Mouse (Mus musculus) stomach, postnatal 0 days (tissue): ENCODE measurements around the gene Nup210l. TPM values are rescaled to one million over a fixed set of nuclear protein-coding genes. Genes with fewer than 3 reads are reported as not detected.

Experiments
- ATAC-seq: fragments of 200-750 bp; cut with Nextera tagmentation; 2 replicates; pipeline ENCODE4 v1.8.0; 2017; ENCODE audit not compliant: low FRiP score, low TSS enrichment
- DNase-seq: peaks from one replicate; pipeline ENCODE4 v3.0.0-alpha.2; 2016; ENCODE audit warnings: low spot score
- H3K27ac ChIP-seq: fragments of 300-500 bp; sonication (generic); replicated peaks from 2 replicates; pipeline ENCODE4 v1.5.1; 2014; ENCODE audit warnings: mild to moderate bottlenecking, control low read depth
- H3K27me3 ChIP-seq: fragments of 300-500 bp; sonication (generic); 2 replicates; pipeline ENCODE4 v1.6.1; 2014; ENCODE audit warnings: low read length; ENCODE audit not compliant: control insufficient read depth, insufficient read depth
- H3K36me3 ChIP-seq: fragments of 300-500 bp; sonication (generic); 2 replicates; pipeline ENCODE4 v1.6.1; 2014; ENCODE audit warnings: low read length, mixed read lengths; ENCODE audit not compliant: control insufficient read depth, insufficient read depth
- H3K4me1 ChIP-seq: fragments of 300-500 bp; sonication (generic); replicated peaks from 2 replicates; pipeline ENCODE4 v1.6.1; 2014; ENCODE audit warnings: antibody characterized with exemption; ENCODE audit not compliant: control insufficient read depth, insufficient read depth
- H3K4me2 ChIP-seq: fragments of 300-500 bp; sonication (generic); replicated peaks from 2 replicates; pipeline ENCODE4 v1.6.1; 2014; ENCODE audit warnings: low read depth, mild to moderate bottlenecking, control low read depth, moderate library complexity
- H3K4me3 ChIP-seq: fragments of 300-500 bp; sonication (generic); 2 replicates; pipeline ENCODE4 v1.5.1; 2014; ENCODE audit warnings: low read depth, low read length, control low read depth
- H3K9ac ChIP-seq: fragments of 300-500 bp; sonication (generic); 2 replicates; pipeline ENCODE4 v1.6.1; 2014; ENCODE audit warnings: mild to moderate bottlenecking, low read length, control low read depth, mixed read lengths
- H3K9me3 ChIP-seq: fragments of 300-500 bp; sonication (generic); 2 replicates; pipeline ENCODE4 v1.6.1; 2016; ENCODE audit warnings: low read length; ENCODE audit not compliant: control insufficient read depth
- CTCF ChIP-seq: IDR thresholded peaks from 2 replicates; pipeline ENCODE4 v1.5.1; 2016; ENCODE audit warnings: antibody characterized with exemption, low read depth, mild to moderate bottlenecking, moderate library complexity
- EP300 ChIP-seq: optimal IDR thresholded peaks from 2 replicates; pipeline ENCODE3; 2016; ENCODE audit warnings: antibody characterized with exemption
- WGBS: fragments of 180-500 bp; shearing (Covaris S2); extraction: QIAGEN DNeasy Blood & Tissue Kit; methylation state at CpG from one replicate; pipeline ENCODE4 v1.1.7; 2014; 5-methylcytosine and 5-hydroxymethylcytosine counted together
- polyA plus RNA-seq: library from polyadenylated mRNA; unstranded; fragments of >200 nt; fragmentation: Nextera tagmentation; extraction: Ambion mirVana; gene quantifications from 2 replicates; pipeline ENCODE4 v1.2.1, GENCODE M21; 2015

The Nup210l gene
- polyA plus RNA-seq, 1 experiment from 2014 or later: 0.06 TPM

- ATAC-seq (peak; percentile 97), DNase-seq (peak; percentile 97)
- H3K4me2 ChIP-seq: peak within 1 kb of the TSS; percentile 77
- WGBS: 1% methylated on average over 40 of the region's 40 CpGs
- peak within 1 kb of the TSS; percentile 92 for H3K27ac ChIP-seq
- H3K4me1 ChIP-seq: 0 out of 2 replicates have a peak, but pooled peaks cover 4% of the 10 kb centered on the region
- no peak for TF ChIP-seq CTCF
- peak within 1 kb of the TSS; percentile 94 for H3K9ac ChIP-seq
- peaks cover 14% of the 10 kb centered on the region for H3K36me3 ChIP-seq
- no peaks in the 10 kb centered on the region for H3K27me3 ChIP-seq
- no peaks in the 10 kb centered on the region for H3K9me3 ChIP-seq
- peak within 1 kb of the TSS; percentile 83 for H3K4me3 ChIP-seq
These were observed 149.9 kb downstream of the Nup210l start, which contains the start of gene Crtc2 for GRCm38 (mm10) chr3:90253653-90254418. Gene Crtc2 (plus strand): TSS chr3:90254163.

- 1% methylated on average over 40 of the region's 41 CpGs for WGBS
- no peaks in the 10 kb centered on the region for H3K27me3 ChIP-seq
- H3K4me2 ChIP-seq: peak overlapping the region; percentile 77
- ATAC-seq (peak; percentile 65), DNase-seq (peak; percentile 68)
- H3K36me3 ChIP-seq: peaks cover 18% of the 10 kb centered on the region
- 0 out of 2 replicates have a peak, but pooled peaks cover 4% of the 10 kb centered on the region for H3K4me1 ChIP-seq
- peak overlapping the region; percentile 94 for H3K9ac ChIP-seq
- peak overlapping the region; percentile 83 for H3K4me3 ChIP-seq
- peak overlapping the region; percentile 92 for H3K27ac ChIP-seq
- no peaks in the 10 kb centered on the region for H3K9me3 ChIP-seq
- TF ChIP-seq CTCF (no peak; the same call in 1 of the 2 replicates), EP300 (no peak)
These were observed 150.7 kb downstream of the Nup210l start for GRCm38 (mm10) chr3:90254419-90255193.

GRCm38 (mm10) chr3:90255194-90255565, 151.2 kb downstream of the Nup210l start:
- no peak for TF ChIP-seq CTCF
- TF ChIP-seq EP300: no peak
- Histone ChIP-seq H3K4me2 (peak overlapping the region; percentile 77), H3K4me3 (peak overlapping the region; percentile 83), H3K27me3 (no peaks in the 10 kb centered on the region), H3K9me3 (no peaks in the 10 kb centered on the region), H3K9ac (peak overlapping the region; percentile 94), H3K36me3 (peaks cover 20% of the 10 kb centered on the region), H3K4me1 (0 out of 2 replicates have a peak, but pooled peaks cover 4% of the 10 kb centered on the region), H3K27ac (no peak overlapping the region)
- DNase-seq (no peak), ATAC-seq (no peak)
- 11% methylated on average over 2 of the region's 2 CpGs for WGBS

DNA sequence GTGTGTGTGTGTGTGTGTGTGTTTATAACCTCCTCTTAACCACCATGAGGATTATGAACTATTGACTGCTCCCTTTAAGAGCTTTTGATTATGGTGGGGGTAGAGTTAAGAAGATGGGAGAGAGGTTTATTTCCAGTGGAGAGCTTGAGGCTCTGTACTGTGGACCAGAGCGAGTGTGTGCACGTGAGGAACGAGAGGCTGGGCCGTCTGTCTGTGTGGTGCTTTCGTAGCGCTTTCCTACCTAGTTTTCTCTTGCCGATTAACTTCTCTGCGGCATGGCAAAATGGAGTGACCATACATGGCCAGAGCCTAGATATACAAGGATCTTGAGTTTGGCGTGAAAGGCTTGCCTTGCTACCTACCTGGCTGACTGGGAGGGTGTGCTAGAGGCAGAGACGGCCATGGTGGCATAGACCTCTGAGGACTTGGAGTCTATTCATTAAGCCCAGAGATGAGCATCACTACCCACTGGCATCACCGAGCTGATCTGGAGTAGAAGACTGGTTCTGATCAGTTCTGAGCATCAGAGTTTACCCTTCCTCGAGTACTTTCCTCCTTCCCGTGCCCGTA, 151.9 kb downstream of the Nup210l start:
- ATAC-seq (no peak), DNase-seq (no peak)
- Histone ChIP-seq H3K4me1 (0 out of 2 replicates have a peak, but pooled peaks cover 4% of the 10 kb centered on the region), H3K9ac (no peak overlapping the region), H3K27ac (no peak overlapping the region), H3K9me3 (no peaks in the 10 kb centered on the region), H3K4me3 (no peak overlapping the region), H3K4me2 (no peak overlapping the region), H3K27me3 (no peaks in the 10 kb centered on the region), H3K36me3 (peaks cover 22% of the 10 kb centered on the region)
- WGBS: 89% methylated on average over 14 of the region's 14 CpGs
- no peak for TF ChIP-seq CTCF
- TF ChIP-seq EP300: no peak

DNA sequence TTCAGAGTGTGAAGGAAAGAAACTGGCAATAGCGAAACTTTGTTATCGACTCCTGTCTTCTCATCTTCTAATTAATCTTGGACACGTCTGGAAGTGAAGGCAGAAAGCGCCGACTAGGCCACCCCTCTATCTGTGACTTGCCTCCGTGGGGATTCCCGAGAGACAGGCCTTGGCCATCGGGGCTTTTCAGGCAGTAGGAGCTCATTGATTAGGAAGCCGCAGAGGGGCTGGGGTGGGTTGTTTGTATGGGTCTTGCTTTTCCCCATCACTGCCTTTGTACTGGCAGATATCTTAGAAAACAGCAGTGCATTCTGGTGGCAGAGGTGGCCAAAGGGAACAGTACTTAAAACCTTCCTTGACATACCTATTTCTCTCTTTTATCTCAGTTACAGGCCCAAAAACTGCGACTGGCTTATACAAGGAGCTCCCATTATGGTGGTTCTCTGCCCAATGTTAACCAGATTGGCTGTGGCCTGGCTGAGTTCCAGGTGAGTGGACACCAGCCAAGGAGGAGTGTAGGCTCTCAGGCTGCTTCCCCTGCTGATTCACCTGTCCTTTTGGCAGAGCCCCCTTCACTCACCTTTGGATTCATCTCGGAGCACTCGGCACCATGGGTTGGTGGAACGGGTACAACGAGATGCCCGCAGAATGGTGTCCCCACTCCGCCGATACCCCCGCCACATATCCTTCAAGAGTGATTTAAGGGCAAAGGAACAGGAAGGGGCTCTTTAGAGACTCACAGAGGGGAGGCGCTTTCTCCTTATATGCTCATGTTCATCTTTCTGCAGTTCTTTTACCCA, 153.0 kb downstream of the Nup210l start:
- Histone ChIP-seq H3K4me1 (0 out of 2 replicates have a peak, but pooled peaks cover 4% of the 10 kb centered on the region), H3K27me3 (no peaks in the 10 kb centered on the region), H3K4me3 (no peak overlapping the region), H3K9ac (no peak overlapping the region), H3K27ac (no peak overlapping the region), H3K9me3 (no peaks in the 10 kb centered on the region), H3K36me3 (peaks cover 18% of the 10 kb centered on the region), H3K4me2 (no peak overlapping the region)
- 90% methylated on average over 19 of the region's 19 CpGs for WGBS
- DNase-seq (no peak), ATAC-seq (no peak)
- TF ChIP-seq CTCF (no peak), EP300 (no peak)
